Mouse (Mus musculus) forebrain, embryonic 13.5 days (tissue): ENCODE results near the gene Cmtm3. TPM values are rescaled to one million over a fixed set of nuclear protein-coding genes. Genes with fewer than 3 reads are reported as not detected.

Experiments
- ATAC-seq: fragments of 200-750 bp; cut with Nextera tagmentation; 2 replicates; pipeline ENCODE4 v1.8.0; 2017
- H3K27ac ChIP-seq: fragments of 300-500 bp; sonication (generic); 2 replicates; pipeline ENCODE4 v1.5.1; 2015; ENCODE audit warnings: inconsistent platforms, mild to moderate bottlenecking, moderate library complexity
- H3K27me3 ChIP-seq: fragments of 300-500 bp; sonication (generic); 2 replicates; pipeline ENCODE4 v1.6.1; 2015; ENCODE audit warnings: mild to moderate bottlenecking, inconsistent platforms
- H3K36me3 ChIP-seq: fragments of 300-500 bp; sonication (generic); 2 replicates; pipeline ENCODE4 v1.6.1; 2015; ENCODE audit warnings: mild to moderate bottlenecking, inconsistent platforms; ENCODE audit not compliant: poor library complexity, severe bottlenecking
- H3K4me1 ChIP-seq: fragments of 300-500 bp; sonication (generic); 2 replicates; pipeline ENCODE4 v1.6.1; 2015; ENCODE audit warnings: inconsistent platforms
- H3K4me2 ChIP-seq: fragments of 300-500 bp; sonication (generic); 2 replicates; pipeline ENCODE4 v1.6.1; 2015; ENCODE audit warnings: inconsistent platforms, mild to moderate bottlenecking, moderate library complexity
- H3K4me3 ChIP-seq: fragments of 300-500 bp; sonication (generic); 2 replicates; pipeline ENCODE4 v1.5.1; 2015; ENCODE audit warnings: mild to moderate bottlenecking, inconsistent platforms
- H3K9ac ChIP-seq: fragments of 300-500 bp; sonication (generic); 2 replicates; pipeline ENCODE4 v1.6.1; 2015; ENCODE audit warnings: mild to moderate bottlenecking, inconsistent platforms
- H3K9me3 ChIP-seq: fragments of 300-500 bp; sonication (generic); replicated peaks from 2 replicates; pipeline ENCODE4 v1.6.1; 2016; ENCODE audit warnings: inconsistent platforms
- WGBS: fragments of 180-500 bp; shearing (Covaris S2); methylation state at CpG from one replicate; pipeline ENCODE4 v1.1.7; 2015; 5-methylcytosine and 5-hydroxymethylcytosine counted together
- polyA plus RNA-seq: library from polyadenylated mRNA; unstranded; fragments of >200 nt; fragmentation: Nextera tagmentation; extraction: Ambion mirVana; gene quantifications from 2 replicates; pipeline ENCODE4 v1.2.1, GENCODE M21; 2015

Cmtm3 gene
- polyA plus RNA-seq, 1 experiment from 2014 or later, result 31.6 TPM

GRCm38 (mm10) chr8:104373779-104374178 lies 34.6 kb downstream of the Cmtm3 start:
- no peak overlapping the region for H3K27ac ChIP-seq
- no peak for ATAC-seq
- no peaks in the 10 kb centered on the region for H3K36me3 ChIP-seq
- H3K4me3 ChIP-seq, result no peak overlapping the region
- whole genome bisulfite sequencing, result 88% methylated on average over 11 of the region's 11 CpGs
- no peaks in the 10 kb centered on the region for H3K9me3 ChIP-seq
- H3K9ac ChIP-seq, result no peak overlapping the region
- H3K4me1 ChIP-seq, result peaks cover 36% of the 10 kb centered on the region
- H3K27me3 ChIP-seq, result no peaks in the 10 kb centered on the region
- no peak overlapping the region for H3K4me2 ChIP-seq

GRCm38 (mm10) chr8:104374269-104374668 lies 35.1 kb downstream of the Cmtm3 start:
- ATAC-seq, result no peak
- no peak overlapping the region for H3K27ac ChIP-seq
- H3K4me2 ChIP-seq, result no peak overlapping the region
- no peak overlapping the region for H3K4me3 ChIP-seq
- H3K9me3 ChIP-seq, result no peaks in the 10 kb centered on the region
- H3K27me3 ChIP-seq, result no peaks in the 10 kb centered on the region
- no peaks in the 10 kb centered on the region for H3K36me3 ChIP-seq
- no peak overlapping the region for H3K9ac ChIP-seq
- peaks cover 33% of the 10 kb centered on the region for H3K4me1 ChIP-seq
- WGBS, result 64% methylated on average over 11 of the region's 11 CpGs

GRCm38 (mm10) chr8:104374864-104375846 lies 35.9 kb downstream of the Cmtm3 start:
- peaks cover 24% of the 10 kb centered on the region for H3K4me1 ChIP-seq
- no peaks in the 10 kb centered on the region for H3K36me3 ChIP-seq
- H3K4me3 ChIP-seq, result no peak overlapping the region
- H3K27ac ChIP-seq, result peak overlapping the region; percentile 5; the same call in 1 of the 2 replicates
- no peak for ATAC-seq
- WGBS, result 38% methylated on average over 14 of the region's 14 CpGs
- H3K27me3 ChIP-seq, result no peaks in the 10 kb centered on the region
- no peak overlapping the region for H3K9ac ChIP-seq
- H3K9me3 ChIP-seq, result no peaks in the 10 kb centered on the region
- no peak overlapping the region for H3K4me2 ChIP-seq

DNA sequence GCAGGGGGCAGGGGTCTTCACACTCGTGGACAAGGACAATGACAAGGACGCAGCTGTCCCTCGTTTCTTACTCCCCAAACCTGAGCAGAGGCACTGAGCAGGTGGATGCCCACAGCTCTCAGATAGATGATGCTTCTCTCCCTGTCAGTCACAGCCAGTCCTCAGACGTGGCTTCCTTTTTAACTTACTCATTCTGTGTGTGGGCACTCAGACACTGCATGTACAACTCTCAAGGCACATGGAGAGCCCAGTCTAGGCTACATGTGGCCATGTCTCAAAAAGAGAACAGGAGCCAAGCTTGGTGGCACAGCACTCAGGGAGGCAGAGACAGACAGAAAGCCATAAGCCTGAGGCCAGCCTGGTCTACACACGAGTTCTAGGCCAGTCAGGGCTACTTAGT lies 36.7 kb downstream of the Cmtm3 start:
- peaks cover 22% of the 10 kb centered on the region for H3K4me1 ChIP-seq
- no peak overlapping the region; the same call in 1 of the 2 replicates for H3K27ac ChIP-seq
- no peaks in the 10 kb centered on the region for H3K27me3 ChIP-seq
- no peak overlapping the region for H3K9ac ChIP-seq
- no peak overlapping the region for H3K4me2 ChIP-seq
- WGBS, result 55% methylated on average over 5 of the region's 5 CpGs
- H3K36me3 ChIP-seq, result no peaks in the 10 kb centered on the region
- ATAC-seq, result no peak
- no peak overlapping the region for H3K4me3 ChIP-seq
- no peaks in the 10 kb centered on the region for H3K9me3 ChIP-seq

DNA sequence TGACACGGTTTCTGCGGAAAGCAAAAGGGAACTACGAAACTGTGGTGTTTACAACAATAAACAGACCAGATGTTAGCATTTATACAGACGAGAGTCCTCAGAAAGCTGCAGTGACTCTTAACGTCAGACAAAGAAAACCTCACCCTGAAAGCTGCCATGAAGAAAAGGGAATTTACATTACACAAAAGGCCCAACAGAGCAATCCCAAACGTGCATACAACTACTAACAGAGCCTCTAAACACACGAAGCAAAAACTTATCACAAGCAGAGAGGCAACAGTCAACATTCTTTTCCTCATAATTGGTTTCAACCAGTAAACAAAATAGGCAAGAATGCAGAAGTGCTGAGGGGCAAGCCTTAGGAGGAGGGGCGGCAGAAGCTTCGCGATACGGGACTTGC lies 37.5 kb downstream of the Cmtm3 start:
- Histone ChIP-seq H3K9me3 (no peaks in the 10 kb centered on the region), H3K9ac (no peak overlapping the region), H3K4me3 (no peak overlapping the region), H3K36me3 (no peaks in the 10 kb centered on the region), H3K27me3 (no peaks in the 10 kb centered on the region), H3K4me1 (peaks cover 22% of the 10 kb centered on the region), H3K27ac (no peak overlapping the region), H3K4me2 (no peak overlapping the region)
- WGBS, result 22% methylated on average over 11 of the region's 11 CpGs
- ATAC-seq, result no peak

- no peaks in the 10 kb centered on the region for H3K27me3 ChIP-seq
- no peak overlapping the region for H3K4me2 ChIP-seq
- H3K9me3 ChIP-seq, result no peaks in the 10 kb centered on the region
- no peaks in the 10 kb centered on the region for H3K36me3 ChIP-seq
- WGBS, result 62% methylated on average over 10 of the region's 10 CpGs
- H3K9ac ChIP-seq, result no peak overlapping the region
- ATAC-seq, result no peak
- no peak overlapping the region for H3K27ac ChIP-seq
- no peak overlapping the region for H3K4me3 ChIP-seq
- peaks cover 28% of the 10 kb centered on the region for H3K4me1 ChIP-seq
These were observed 40.2 kb downstream of the Cmtm3 start for GRCm38 (mm10) chr8:104379301-104379836.

DNA sequence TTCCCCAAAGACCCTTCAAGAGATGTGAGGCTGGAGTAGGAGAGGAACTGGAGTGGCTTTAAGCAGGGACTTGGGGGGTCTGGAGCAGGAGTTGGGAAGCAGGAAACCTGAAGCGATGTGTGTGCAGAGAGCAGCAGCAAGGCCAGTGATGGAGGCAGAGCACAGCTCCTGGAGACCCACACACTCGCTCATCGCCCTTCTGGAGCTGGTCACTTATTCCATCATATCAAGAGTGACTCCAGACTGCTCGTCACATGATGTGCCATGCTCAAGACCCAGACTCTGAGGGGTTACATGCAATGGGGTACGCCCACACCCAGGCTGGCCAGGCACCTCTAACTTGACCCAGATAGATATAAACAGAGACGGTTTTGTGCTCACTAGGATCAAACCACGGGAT lies 41.1 kb downstream of the Cmtm3 start:
- no peaks in the 10 kb centered on the region for H3K9me3 ChIP-seq
- H3K4me3 ChIP-seq, result no peak overlapping the region
- no peaks in the 10 kb centered on the region for H3K36me3 ChIP-seq
- peaks cover 22% of the 10 kb centered on the region for H3K4me1 ChIP-seq
- 91% methylated on average over 7 of the region's 7 CpGs for WGBS
- no peak overlapping the region for H3K4me2 ChIP-seq
- no peak overlapping the region for H3K9ac ChIP-seq
- no peak overlapping the region for H3K27ac ChIP-seq
- ATAC-seq, result no peak
- H3K27me3 ChIP-seq, result no peaks in the 10 kb centered on the region

DNA sequence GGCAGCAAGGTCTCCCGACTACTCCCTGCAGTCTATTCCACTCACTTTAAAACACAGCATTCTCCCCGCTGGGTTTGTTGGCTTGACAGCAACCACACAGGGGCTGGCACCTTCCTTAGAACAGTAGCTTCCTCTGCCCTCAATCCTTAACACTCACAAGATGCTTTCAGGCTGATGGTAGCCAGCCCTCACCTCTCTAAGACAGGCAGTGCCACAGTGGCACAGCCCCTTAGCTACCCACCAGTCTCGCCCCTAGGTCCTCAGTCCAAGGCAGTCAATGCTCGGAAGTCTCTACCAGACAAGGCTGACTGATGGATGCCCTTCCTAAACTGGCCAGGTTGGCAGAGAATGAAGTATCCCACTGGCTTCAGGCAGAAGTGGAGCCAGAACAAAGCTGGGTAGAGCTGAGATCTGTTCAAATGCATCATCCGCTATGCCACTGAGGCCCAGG lies 41.8 kb downstream of the Cmtm3 start:
- Histone ChIP-seq H3K9ac (no peak overlapping the region), H3K27me3 (no peaks in the 10 kb centered on the region), H3K9me3 (no peaks in the 10 kb centered on the region), H3K27ac (no peak overlapping the region), H3K36me3 (no peaks in the 10 kb centered on the region), H3K4me3 (no peak overlapping the region), H3K4me1 (peaks cover 22% of the 10 kb centered on the region), H3K4me2 (no peak overlapping the region)
- WGBS, result 89% methylated on average over 5 of the region's 5 CpGs
- no peak for ATAC-seq

GRCm38 (mm10) chr8:104383296-104383695 lies 44.1 kb downstream of the Cmtm3 start:
- Histone ChIP-seq H3K36me3 (no peaks in the 10 kb centered on the region), H3K4me3 (no peak overlapping the region), H3K27ac (no peak overlapping the region), H3K4me2 (no peak overlapping the region), H3K4me1 (peaks cover 35% of the 10 kb centered on the region), H3K27me3 (no peaks in the 10 kb centered on the region), H3K9ac (no peak overlapping the region), H3K9me3 (no peaks in the 10 kb centered on the region)
- 80% methylated on average over 2 of the region's 2 CpGs for WGBS
- no peak for ATAC-seq

GRCm38 (mm10) chr8:104383977-104384376 lies 44.8 kb downstream of the Cmtm3 start:
- H3K4me2 ChIP-seq, result no peak overlapping the region
- no peaks in the 10 kb centered on the region for H3K36me3 ChIP-seq
- ATAC-seq, result no peak
- peaks cover 35% of the 10 kb centered on the region for H3K4me1 ChIP-seq
- 91% methylated on average over 3 of the region's 3 CpGs for WGBS
- H3K9ac ChIP-seq, result no peak overlapping the region
- no peak overlapping the region for H3K4me3 ChIP-seq
- H3K27me3 ChIP-seq, result no peaks in the 10 kb centered on the region
- no peaks in the 10 kb centered on the region for H3K9me3 ChIP-seq
- H3K27ac ChIP-seq, result no peak overlapping the region

GRCm38 (mm10) chr8:104386693-104387092 lies 47.5 kb downstream of the Cmtm3 start:
- Histone ChIP-seq H3K4me3 (no peak overlapping the region), H3K4me1 (peaks cover 35% of the 10 kb centered on the region), H3K27me3 (no peaks in the 10 kb centered on the region), H3K9ac (no peak overlapping the region), H3K9me3 (no peaks in the 10 kb centered on the region), H3K4me2 (no peak overlapping the region), H3K27ac (no peak overlapping the region), H3K36me3 (no peaks in the 10 kb centered on the region)
- 11% methylated on average over 4 of the region's 4 CpGs for WGBS
- no peak for ATAC-seq

GRCm38 (mm10) chr8:104387501-104387900 lies 48.3 kb downstream of the Cmtm3 start:
- Histone ChIP-seq H3K4me2 (no peak overlapping the region), H3K36me3 (no peaks in the 10 kb centered on the region), H3K27me3 (no peaks in the 10 kb centered on the region), H3K27ac (no peak overlapping the region), H3K9me3 (no peaks in the 10 kb centered on the region), H3K9ac (peak overlapping the region; percentile 30; the same call in 1 of the 2 replicates), H3K4me3 (no peak overlapping the region), H3K4me1 (peaks cover 35% of the 10 kb centered on the region)
- no peak for ATAC-seq
- WGBS, result 68% methylated on average over 7 of the region's 7 CpGs
